Mouse (Mus musculus): ENCODE measurements around the gene Gstm7. TPM values are rescaled to one million over a fixed set of nuclear protein-coding genes. Genes with fewer than 3 reads are reported as not detected.

The Gstm7 gene
- 1.7 TPM for total RNA-seq (2023)

GRCm38 (mm10) chr3:107931670-107932069, at the start of gene Gstm7:
Gstm7 (minus strand) TSS chr3:107931817.

GRCm38 (mm10) chr3:107968724-107969395, 37.2 kb upstream of the Gstm7 start, which contains the start of gene Gstm3:
Gstm3 (minus strand) TSS chr3:107969283.

GRCm38 (mm10) chr3:107943239-107943990, 11.8 kb upstream of the Gstm7 start, which contains the start of gene Gstm6:
Gstm6 (minus strand) TSS chr3:107943749.

GRCm38 (mm10) chr3:107895720-107896569, 35.7 kb downstream of the Gstm7 start, which contains the start of gene Gstm5:
Gstm5 (plus strand) TSS chr3:107895821.

GRCm38 (mm10) chr3:107877005-107877404, 54.6 kb downstream of the Gstm7 start, which contains the start of gene Eps8l3:
Eps8l3 (plus strand) TSS chr3:107877229.

Other genes with a start within 250 kb of the Gstm7 start
- gene Ahcyl1, start 235.3 kb downstream of the Gstm7 start, total RNA-seq (2023) = 78.3 TPM
- gene Csf1, start 171.3 kb downstream of the Gstm7 start, total RNA-seq (2023) = 3.4 TPM
- gene Eps8l3, start 54.6 kb downstream of the Gstm7 start, total RNA-seq (2023) = not detected
- gene Gstm5, start 36.0 kb downstream of the Gstm7 start, total RNA-seq (2023) = not detected
- gene Gstm6, start 11.9 kb upstream of the Gstm7 start, total RNA-seq (2023) = not detected
- gene Gstm3, start 37.5 kb upstream of the Gstm7 start, total RNA-seq (2023) = not detected
- not detected for gene Gstm2, start 54.6 kb upstream of the Gstm7 start, total RNA-seq (2023)
- 7.4 TPM for gene Gstm1, start 86.2 kb upstream of the Gstm7 start, total RNA-seq (2023)
- gene Gstm4, start 113.1 kb upstream of the Gstm7 start, total RNA-seq (2023) = 2.7 TPM
- gene Ampd2, start 154.8 kb upstream of the Gstm7 start, total RNA-seq (2023) = 29.5 TPM
- gene Gnat2, start 161.0 kb upstream of the Gstm7 start, total RNA-seq (2023) = not detected
- gene Gnai3, start 214.3 kb upstream of the Gstm7 start, total RNA-seq (2023) = 93.5 TPM
- gene Gpr61, start 223.1 kb upstream of the Gstm7 start, total RNA-seq (2023) = not detected

All from CD4-positive naive resting alpha-beta T cell, adult 76 days (primary cell).